Mouse (Mus musculus) erythroblast, embryonic 14.5 days (primary cell): ENCODE measurements around the gene Gm28635.

Source experiments
- GATA1 ChIP-seq: IDR thresholded peaks from 2 replicates; pipeline ENCODE4 v1.6.1; 2012; ENCODE audit warnings: low read length, inconsistent platforms, mixed read lengths
- TAL1 ChIP-seq: IDR thresholded peaks from 3 replicates; pipeline ENCODE4 v1.6.1; 2012; ENCODE audit warnings: low read length, inconsistent platforms, mixed read lengths

GRCm38 (mm10) chr2:84612764-84613163, 65.1 kb downstream of the Gm28635 start:
- TF ChIP-seq GATA1 (no peak), TAL1 (no peak)
